Mouse (Mus musculus): Measurements from ENCODE around the gene Syncrip. TPM values are rescaled to one million over a fixed set of nuclear protein-coding genes. Genes with fewer than 3 reads are reported as not detected.
"Not testable (repeated sequence)": the region's sequence is repeated elsewhere in the genome, so short reads cannot be mapped to it uniquely, and the experiment has no call there.

Syncrip gene
- polyA plus RNA-seq (2015; fragmentation: Nextera tagmentation; extraction: Ambion mirVana): 88.7 and 93.1 TPM in 2 replicates

- Histone ChIP-seq H3K27ac (peak within 1 kb of the TSS; percentile 98), H3K4me3 (replicated peaks) (peak within 1 kb of the TSS; percentile 99), H3K9ac (peak within 1 kb of the TSS; percentile 98), H3K4me2 (peak within 1 kb of the TSS; percentile 68)
- not testable (repeated sequence) for H3K9me3 ChIP-seq; H3K27me3 ChIP-seq (replicated peaks); H3K36me3 ChIP-seq; H3K4me1 ChIP-seq
- peak; percentile 94 for ATAC-seq (ENCODE audit: insufficient read depth, low FRiP score, low read depth)
- under 1% methylated on average over 51 of the region's 68 CpGs for WGBS
Measured at GRCm38 (mm10) chr9:88482230-88482828, at the start of gene Syncrip. Gene Syncrip (minus strand): TSS chr9:88482574.

- no peaks in the 10 kb centered on the region for H3K9me3 ChIP-seq
- H3K4me1 ChIP-seq: no peaks in the 10 kb centered on the region
- no peaks in the 10 kb centered on the region for H3K36me3 ChIP-seq
- H3K4me2 ChIP-seq: no peak overlapping the region
- no peak for ATAC-seq (ENCODE audit: insufficient read depth, low FRiP score, low read depth)
- WGBS: 56% methylated on average over 5 of the region's 5 CpGs
- no peaks in the 10 kb centered on the region for H3K27me3 ChIP-seq (replicated peaks)
- no peak overlapping the region for H3K9ac ChIP-seq
- H3K4me3 ChIP-seq (replicated peaks): no peak overlapping the region
- H3K27ac ChIP-seq: no peak overlapping the region
Measured at GRCm38 (mm10) chr9:88529979-88530580, 47.7 kb upstream of the Syncrip start.

- Histone ChIP-seq H3K9me3 (no peaks in the 10 kb centered on the region), H3K36me3 (no peaks in the 10 kb centered on the region), H3K27ac (no peak overlapping the region), H3K4me2 (no peak overlapping the region), H3K4me3 (replicated peaks) (no peak overlapping the region), H3K4me1 (no peaks in the 10 kb centered on the region), H3K9ac (no peak overlapping the region), H3K27me3 (replicated peaks) (no peaks in the 10 kb centered on the region)
- no peak for ATAC-seq (ENCODE audit: insufficient read depth, low FRiP score, low read depth)
- WGBS: 83% methylated on average over 3 of the region's 3 CpGs
Measured at GRCm38 (mm10) chr9:88529571-88529970, 47.2 kb upstream of the Syncrip start.

GRCm38 (mm10) chr9:88528736-88529135 is 46.4 kb upstream of the Syncrip start:
- no peak for ATAC-seq (ENCODE audit: insufficient read depth, low FRiP score, low read depth)
- Histone ChIP-seq H3K27ac (no peak overlapping the region), H3K4me2 (no peak overlapping the region), H3K4me3 (replicated peaks) (no peak overlapping the region), H3K36me3 (no peaks in the 10 kb centered on the region), H3K27me3 (replicated peaks) (no peaks in the 10 kb centered on the region), H3K9ac (no peak overlapping the region), H3K4me1 (no peaks in the 10 kb centered on the region), H3K9me3 (no peaks in the 10 kb centered on the region)
- WGBS: 79% methylated on average over 5 of the region's 5 CpGs

GRCm38 (mm10) chr9:88527956-88528355 is 45.6 kb upstream of the Syncrip start:
- no peak for ATAC-seq (ENCODE audit: insufficient read depth, low FRiP score, low read depth)

GRCm38 (mm10) chr9:88525341-88525740 is 43.0 kb upstream of the Syncrip start:
- Histone ChIP-seq H3K4me3 (replicated peaks) (no peak overlapping the region), H3K4me1 (peaks cover 3% of the 10 kb centered on the region; the same call in 1 of the 2 replicates), H3K9ac (no peak overlapping the region), H3K36me3 (0 out of 2 replicates have a peak, but pooled peaks cover 4% of the 10 kb centered on the region), H3K9me3 (no peaks in the 10 kb centered on the region), H3K27ac (no peak overlapping the region), H3K27me3 (replicated peaks) (no peaks in the 10 kb centered on the region), H3K4me2 (no peak overlapping the region)
- no peak for ATAC-seq (ENCODE audit: insufficient read depth, low FRiP score, low read depth)
- WGBS: 89% methylated on average over 6 of the region's 6 CpGs

More at GRCm38 (mm10) chr9:88527956-88528355, 45.6 kb upstream of the Syncrip start:
- Histone ChIP-seq H3K4me1 (no peaks in the 10 kb centered on the region), H3K9me3 (no peaks in the 10 kb centered on the region), H3K27ac (no peak overlapping the region), H3K4me3 (replicated peaks) (no peak overlapping the region), H3K4me2 (no peak overlapping the region), H3K9ac (no peak overlapping the region), H3K27me3 (replicated peaks) (no peaks in the 10 kb centered on the region), H3K36me3 (no peaks in the 10 kb centered on the region)
- 76% methylated on average over 4 of the region's 4 CpGs for WGBS

GRCm38 (mm10) chr9:88524796-88525195 is 42.4 kb upstream of the Syncrip start:
- peaks cover 3% of the 10 kb centered on the region; the same call in 1 of the 2 replicates for H3K4me1 ChIP-seq
- H3K9me3 ChIP-seq: no peaks in the 10 kb centered on the region
- H3K36me3 ChIP-seq: 0 out of 2 replicates have a peak, but pooled peaks cover 5% of the 10 kb centered on the region
- H3K27ac ChIP-seq: no peak overlapping the region
- ATAC-seq (ENCODE audit: insufficient read depth, low FRiP score, low read depth): no peak
- H3K4me3 ChIP-seq (replicated peaks): no peak overlapping the region
- H3K27me3 ChIP-seq (replicated peaks): no peaks in the 10 kb centered on the region
- 58% methylated on average over 3 of the region's 3 CpGs for WGBS
- no peak overlapping the region for H3K4me2 ChIP-seq
- H3K9ac ChIP-seq: no peak overlapping the region

- ATAC-seq (ENCODE audit: insufficient read depth, low FRiP score, low read depth): no peak
- no peak overlapping the region for H3K4me3 ChIP-seq (replicated peaks)
- H3K27me3 ChIP-seq (replicated peaks): no peaks in the 10 kb centered on the region
- H3K27ac ChIP-seq: no peak overlapping the region
- 93% methylated on average over 2 of the region's 2 CpGs for WGBS
- H3K9ac ChIP-seq: no peak overlapping the region
- H3K4me1 ChIP-seq: peaks cover 3% of the 10 kb centered on the region; the same call in 1 of the 2 replicates
- no peaks in the 10 kb centered on the region for H3K9me3 ChIP-seq
- H3K4me2 ChIP-seq: no peak overlapping the region
- 0 out of 2 replicates have a peak, but pooled peaks cover 5% of the 10 kb centered on the region for H3K36me3 ChIP-seq
Measured at GRCm38 (mm10) chr9:88524367-88524766, 42.0 kb upstream of the Syncrip start.

- peak overlapping the region; percentile 82 for H3K4me2 ChIP-seq
- H3K27ac ChIP-seq: peak overlapping the region; percentile 90
- no peaks in the 10 kb centered on the region for H3K27me3 ChIP-seq (replicated peaks)
- ATAC-seq (ENCODE audit: insufficient read depth, low FRiP score, low read depth): no peak
- no peaks in the 10 kb centered on the region for H3K9me3 ChIP-seq
- H3K4me1 ChIP-seq: peaks cover 3% of the 10 kb centered on the region; the same call in 1 of the 2 replicates
- H3K4me3 ChIP-seq (replicated peaks): peak overlapping the region; percentile 69
- 0 out of 2 replicates have a peak, but pooled peaks cover 5% of the 10 kb centered on the region for H3K36me3 ChIP-seq
- peak overlapping the region; percentile 39; the same call in 1 of the 2 replicates for H3K9ac ChIP-seq
- WGBS: under 1% methylated on average over 16 of the region's 16 CpGs
Measured at GRCm38 (mm10) chr9:88523335-88523668, 40.9 kb upstream of the Syncrip start.

- Histone ChIP-seq H3K4me3 (replicated peaks) (peak overlapping the region; percentile 69), H3K4me2 (peak overlapping the region; percentile 82), H3K9ac (peak overlapping the region; percentile 90), H3K4me1 (peaks cover 3% of the 10 kb centered on the region; the same call in 1 of the 2 replicates), H3K27ac (peak overlapping the region; percentile 90), H3K36me3 (0 out of 2 replicates have a peak, but pooled peaks cover 5% of the 10 kb centered on the region), H3K27me3 (replicated peaks) (no peaks in the 10 kb centered on the region), H3K9me3 (no peaks in the 10 kb centered on the region)
- peak; percentile 95 for ATAC-seq (ENCODE audit: insufficient read depth, low FRiP score, low read depth)
- under 1% methylated on average over 69 of the region's 69 CpGs for WGBS
Measured at GRCm38 (mm10) chr9:88522569-88523334, 40.4 kb upstream of the Syncrip start.

GRCm38 (mm10) chr9:88521961-88522568 is 39.7 kb upstream of the Syncrip start:
- ATAC-seq (ENCODE audit: insufficient read depth, low FRiP score, low read depth): no peak
- peak overlapping the region; percentile 69 for H3K4me3 ChIP-seq (replicated peaks)
- H3K4me1 ChIP-seq: peaks cover 3% of the 10 kb centered on the region; the same call in 1 of the 2 replicates
- H3K4me2 ChIP-seq: peak overlapping the region; percentile 62
- H3K36me3 ChIP-seq: 0 out of 2 replicates have a peak, but pooled peaks cover 5% of the 10 kb centered on the region
- WGBS: under 1% methylated on average over 10 of the region's 10 CpGs
- H3K27ac ChIP-seq: peak overlapping the region; percentile 84
- no peaks in the 10 kb centered on the region for H3K27me3 ChIP-seq (replicated peaks)
- no peaks in the 10 kb centered on the region for H3K9me3 ChIP-seq
- peak overlapping the region; percentile 90 for H3K9ac ChIP-seq

Data from stomach, embryonic 15.5 days (tissue).